Mouse (Mus musculus) embryonic facial prominence, embryonic 11.5 days (tissue): Measurements from ENCODE around the gene BC049715. TPM values are rescaled to one million over a fixed set of nuclear protein-coding genes. Genes with fewer than 3 reads are reported as not detected.

Source experiments
- ATAC-seq: fragments of 200-750 bp; cut with Nextera tagmentation; replicated peaks from 2 replicates; pipeline ENCODE4 v1.8.0; 2017; ENCODE audit warnings: low read depth; ENCODE audit not compliant: insufficient number of reproducible peaks, low FRiP score, low TSS enrichment
- DNase-seq: peaks from one replicate; pipeline ENCODE4 v3.0.0-alpha.2; 2015; ENCODE audit warnings: low spot score
- H3K27ac ChIP-seq: fragments of 300-500 bp; sonication (generic); replicated peaks from 2 replicates; pipeline ENCODE4 v1.5.1; 2014; ENCODE audit warnings: mild to moderate bottlenecking, low read depth, low read length, control low read depth
- H3K27me3 ChIP-seq: fragments of 300-500 bp; sonication (generic); 2 replicates; pipeline ENCODE4 v1.6.1; 2014; ENCODE audit warnings: mild to moderate bottlenecking, low read length, moderate library complexity, mixed read lengths; ENCODE audit not compliant: control insufficient read depth, insufficient read depth
- H3K36me3 ChIP-seq: fragments of 300-500 bp; sonication (generic); replicated peaks from 2 replicates; pipeline ENCODE4 v1.6.1; 2014; ENCODE audit warnings: low read depth, mild to moderate bottlenecking, low read length, moderate library complexity, mixed read lengths; ENCODE audit not compliant: control insufficient read depth, insufficient read depth
- H3K4me1 ChIP-seq: fragments of 300-500 bp; sonication (generic); 2 replicates; pipeline ENCODE4 v1.6.1; 2014; ENCODE audit warnings: low read length, mixed read lengths; ENCODE audit not compliant: control insufficient read depth, insufficient read depth
- H3K4me2 ChIP-seq: fragments of 300-500 bp; sonication (generic); 2 replicates; pipeline ENCODE4 v1.6.1; 2014; ENCODE audit warnings: low read depth, mild to moderate bottlenecking, control low read depth, low read length, moderate library complexity
- H3K4me3 ChIP-seq: fragments of 300-500 bp; sonication (generic); 2 replicates; pipeline ENCODE4 v1.5.1; 2014; ENCODE audit warnings: low read depth, low read length, control low read depth
- H3K9ac ChIP-seq: fragments of 300-500 bp; sonication (generic); replicated peaks from 2 replicates; pipeline ENCODE4 v1.6.1; 2014; ENCODE audit warnings: mild to moderate bottlenecking, control low read depth, low read length
- H3K9me3 ChIP-seq: fragments of 300-500 bp; sonication (generic); replicated peaks from 2 replicates; pipeline ENCODE4 v1.6.1; 2016; ENCODE audit warnings: mild to moderate bottlenecking, low read length, inconsistent platforms, mixed read lengths; ENCODE audit not compliant: control insufficient read depth
- WGBS: fragments of 180-500 bp; shearing (Covaris S2); extraction: QIAGEN DNeasy Blood & Tissue Kit; methylation state at CpG from one replicate; pipeline ENCODE4 v1.1.7; 2014; 5-methylcytosine and 5-hydroxymethylcytosine counted together
- polyA plus RNA-seq: library from polyadenylated mRNA; unstranded; fragments of >200 nt; fragmentation: Nextera tagmentation; extraction: Ambion mirVana; gene quantifications from 2 replicates; pipeline ENCODE4 v1.2.1, GENCODE M21; 2014

The BC049715 gene
- polyA plus RNA-seq, 1 experiment from 2014 or later: 1.1 TPM

DNA sequence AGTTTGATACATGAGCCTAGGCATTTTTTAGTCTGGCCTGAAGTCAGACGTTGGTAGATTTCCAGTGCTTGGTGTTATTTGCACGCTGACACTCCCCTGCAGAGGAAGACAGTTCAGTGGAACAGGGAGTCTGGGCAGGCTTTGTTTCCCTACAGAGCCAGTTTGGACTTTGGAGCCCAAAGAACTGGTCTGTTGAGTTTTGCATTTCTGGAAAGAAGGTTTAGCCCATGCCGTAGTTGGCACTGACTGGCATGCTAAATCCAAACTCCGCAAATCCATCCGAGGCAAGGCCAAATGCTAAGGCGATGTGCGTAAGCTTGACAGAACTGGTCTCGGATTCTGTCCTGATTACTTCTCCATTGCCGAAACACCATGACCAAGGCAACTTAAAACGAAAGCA, 16.2 kb upstream of the BC049715 start:
- ATAC-seq (no peak), DNase-seq (no peak)
- Histone ChIP-seq H3K4me2 (no peak overlapping the region), H3K9ac (no peak overlapping the region), H3K27me3 (no peaks in the 10 kb centered on the region), H3K4me3 (no peak overlapping the region), H3K27ac (no peak overlapping the region), H3K9me3 (no peaks in the 10 kb centered on the region), H3K4me1 (no peaks in the 10 kb centered on the region), H3K36me3 (peaks cover 19% of the 10 kb centered on the region)
- WGBS: 90% methylated on average over 10 of the region's 10 CpGs

DNA sequence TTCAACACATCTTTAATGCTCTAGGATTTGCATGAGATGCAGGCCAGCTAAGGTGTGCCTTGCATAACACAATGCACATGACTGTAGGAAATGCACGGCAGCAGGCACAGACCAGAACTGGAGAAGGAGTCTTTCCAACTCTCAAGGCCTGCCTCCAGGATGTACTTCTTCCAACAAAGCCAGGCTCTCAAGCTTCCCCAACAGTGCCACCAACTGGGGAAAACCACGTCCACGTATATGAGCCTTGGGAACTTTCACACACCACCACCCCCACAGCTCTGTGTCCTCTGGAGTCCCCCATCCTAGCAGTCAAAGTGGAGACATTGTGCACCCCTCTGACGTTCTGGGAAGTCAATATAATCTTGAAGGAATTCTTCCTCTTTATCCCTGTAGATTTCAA, 14.3 kb upstream of the BC049715 start:
- H3K9ac ChIP-seq: no peak overlapping the region
- WGBS: 54% methylated on average over 4 of the region's 4 CpGs
- peak; percentile 21 for DNase-seq
- H3K27ac ChIP-seq: no peak overlapping the region
- H3K4me1 ChIP-seq: no peaks in the 10 kb centered on the region
- peaks cover 26% of the 10 kb centered on the region for H3K36me3 ChIP-seq
- no peak overlapping the region for H3K4me2 ChIP-seq
- no peaks in the 10 kb centered on the region for H3K9me3 ChIP-seq
- ATAC-seq: no peak
- no peaks in the 10 kb centered on the region for H3K27me3 ChIP-seq
- no peak overlapping the region for H3K4me3 ChIP-seq

DNA sequence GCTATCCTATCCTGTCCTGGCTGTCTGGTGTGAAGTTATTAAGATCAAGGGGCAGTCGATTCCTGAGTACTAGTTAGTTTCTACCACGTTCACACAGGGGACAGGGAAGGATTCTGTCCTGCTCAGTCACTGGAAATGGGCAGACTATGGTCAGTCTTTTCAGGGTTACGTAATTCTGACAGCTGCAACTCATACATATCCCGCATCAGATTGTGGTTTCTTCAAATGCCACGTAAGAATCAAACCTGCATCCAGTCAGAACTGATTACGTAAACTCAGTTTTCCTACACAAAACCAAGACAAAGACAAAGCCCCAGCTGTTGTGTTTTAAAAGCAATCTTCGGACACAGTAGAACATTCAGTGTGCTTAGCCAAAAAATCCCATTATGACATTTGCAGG, 12.0 kb upstream of the BC049715 start:
- H3K4me1 ChIP-seq: no peaks in the 10 kb centered on the region
- no peak overlapping the region for H3K4me3 ChIP-seq
- H3K9me3 ChIP-seq: no peaks in the 10 kb centered on the region
- no peak overlapping the region for H3K4me2 ChIP-seq
- no peak for DNase-seq
- no peaks in the 10 kb centered on the region for H3K27me3 ChIP-seq
- peaks cover 30% of the 10 kb centered on the region for H3K36me3 ChIP-seq
- ATAC-seq: no peak
- H3K27ac ChIP-seq: no peak overlapping the region
- WGBS: 95% methylated on average over 7 of the region's 7 CpGs
- H3K9ac ChIP-seq: no peak overlapping the region

DNA sequence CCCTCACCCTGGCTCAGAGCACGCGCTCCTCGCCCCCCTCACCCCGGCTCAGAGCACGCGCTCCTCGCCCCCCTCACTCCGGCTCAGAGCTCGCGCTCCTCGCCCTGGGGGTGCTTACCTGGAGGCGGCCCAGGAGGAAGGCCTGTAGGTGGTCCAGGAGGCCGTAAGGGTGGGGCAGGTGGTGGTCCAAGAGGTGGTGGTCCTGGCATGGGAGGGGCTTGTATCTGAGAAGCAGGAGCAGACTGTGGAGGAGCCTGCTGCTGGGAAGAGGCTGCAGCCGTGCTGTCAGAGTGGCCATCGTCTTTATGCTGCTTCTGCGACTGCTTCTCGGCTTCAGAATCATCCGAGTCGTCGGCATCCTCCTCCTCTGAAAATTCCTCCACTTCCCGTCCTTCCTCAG, 10.6 kb upstream of the BC049715 start:
- Histone ChIP-seq H3K4me1 (no peaks in the 10 kb centered on the region), H3K36me3 (peaks cover 36% of the 10 kb centered on the region), H3K4me3 (no peak overlapping the region), H3K4me2 (no peak overlapping the region), H3K27ac (no peak overlapping the region), H3K9me3 (no peaks in the 10 kb centered on the region), H3K27me3 (no peaks in the 10 kb centered on the region), H3K9ac (no peak overlapping the region)
- DNase-seq (no peak), ATAC-seq (no peak)
- WGBS: 90% methylated on average over 19 of the region's 21 CpGs

DNA sequence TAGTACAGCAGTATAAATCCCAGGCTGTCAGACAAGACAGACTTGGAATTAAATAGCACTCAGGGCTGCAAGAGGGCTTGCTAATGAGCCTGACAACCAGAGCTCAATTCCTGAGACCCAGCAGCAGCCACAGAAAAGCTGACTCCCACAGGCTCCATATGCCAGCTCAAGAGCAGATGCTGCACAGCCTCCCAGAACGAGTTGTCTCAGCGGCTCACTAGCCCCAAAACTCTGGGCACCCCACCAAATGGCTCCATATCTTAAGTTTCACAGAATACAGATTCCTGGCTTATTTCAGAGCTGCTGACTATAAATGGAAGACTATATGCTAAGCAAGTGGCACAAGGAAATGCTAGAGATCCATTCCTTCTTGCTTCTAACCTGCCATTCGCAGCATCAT, 9.9 kb upstream of the BC049715 start:
- no peak for DNase-seq
- no peak overlapping the region for H3K4me2 ChIP-seq

DNA sequence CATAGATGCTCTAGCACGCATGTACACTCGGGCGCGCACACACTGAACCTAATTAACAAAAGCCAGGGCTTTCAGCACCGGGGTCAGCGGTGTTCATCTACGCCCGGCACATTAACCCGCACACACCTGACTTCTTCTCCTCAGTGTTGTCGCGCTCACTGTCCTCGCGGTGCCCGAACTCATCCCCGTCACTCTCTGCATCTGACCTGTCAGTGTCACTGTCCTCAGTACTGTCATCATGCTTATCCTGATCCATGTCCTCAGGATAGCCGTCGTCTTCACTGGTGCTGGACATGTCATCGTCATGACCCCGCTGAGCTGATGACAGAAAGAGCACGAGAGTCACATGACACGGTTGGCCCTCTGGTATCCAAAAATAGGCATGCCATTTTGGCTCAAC, 7.0 kb upstream of the BC049715 start:
- no peak for ATAC-seq

More for the DNA sequence above, 9.9 kb upstream of the BC049715 start:
- 94% methylated on average over 3 of the region's 3 CpGs for WGBS
- H3K4me3 ChIP-seq: no peak overlapping the region
- no peak overlapping the region for H3K27ac ChIP-seq
- H3K4me1 ChIP-seq: no peaks in the 10 kb centered on the region
- H3K27me3 ChIP-seq: no peaks in the 10 kb centered on the region
- no peaks in the 10 kb centered on the region for H3K9me3 ChIP-seq
- peaks cover 34% of the 10 kb centered on the region for H3K36me3 ChIP-seq
- H3K9ac ChIP-seq: no peak overlapping the region
- no peak for ATAC-seq

DNA sequence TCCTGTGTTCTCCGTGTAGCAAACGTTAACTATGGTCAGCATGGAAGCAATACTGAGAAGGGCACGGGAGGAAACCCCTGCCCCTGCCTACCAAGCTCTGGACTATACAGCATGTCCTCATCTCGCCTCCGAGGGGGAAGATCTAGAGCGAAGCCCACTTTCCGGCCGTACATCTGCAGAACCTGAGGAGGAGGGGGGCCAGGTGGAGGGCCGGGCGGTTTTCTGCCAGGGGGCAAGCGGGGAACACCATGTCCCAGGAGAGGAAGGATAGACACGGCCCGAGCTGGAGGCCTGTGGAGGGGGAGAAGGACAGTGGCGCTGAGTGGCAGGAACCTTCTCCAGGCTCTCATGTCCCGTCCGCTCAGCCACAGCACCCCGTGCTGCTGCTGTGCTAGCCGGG, 6.3 kb upstream of the BC049715 start:
- H3K4me3 ChIP-seq: no peak overlapping the region
- 91% methylated on average over 18 of the region's 18 CpGs for WGBS
- no peak overlapping the region for H3K4me2 ChIP-seq
- H3K27ac ChIP-seq: no peak overlapping the region
- H3K27me3 ChIP-seq: no peaks in the 10 kb centered on the region
- H3K36me3 ChIP-seq: peaks cover 19% of the 10 kb centered on the region
- no peak for DNase-seq
- H3K9me3 ChIP-seq: no peaks in the 10 kb centered on the region
- H3K4me1 ChIP-seq: no peaks in the 10 kb centered on the region
- no peak overlapping the region for H3K9ac ChIP-seq
- no peak for ATAC-seq

More for the DNA sequence above, 7.0 kb upstream of the BC049715 start:
- H3K4me3 ChIP-seq: no peak overlapping the region
- no peaks in the 10 kb centered on the region for H3K4me1 ChIP-seq
- WGBS: 97% methylated on average over 21 of the region's 21 CpGs
- no peaks in the 10 kb centered on the region for H3K9me3 ChIP-seq
- DNase-seq: no peak
- no peak overlapping the region for H3K4me2 ChIP-seq
- no peaks in the 10 kb centered on the region for H3K27me3 ChIP-seq
- no peak overlapping the region for H3K9ac ChIP-seq
- no peak overlapping the region for H3K27ac ChIP-seq
- peaks cover 25% of the 10 kb centered on the region for H3K36me3 ChIP-seq

DNA sequence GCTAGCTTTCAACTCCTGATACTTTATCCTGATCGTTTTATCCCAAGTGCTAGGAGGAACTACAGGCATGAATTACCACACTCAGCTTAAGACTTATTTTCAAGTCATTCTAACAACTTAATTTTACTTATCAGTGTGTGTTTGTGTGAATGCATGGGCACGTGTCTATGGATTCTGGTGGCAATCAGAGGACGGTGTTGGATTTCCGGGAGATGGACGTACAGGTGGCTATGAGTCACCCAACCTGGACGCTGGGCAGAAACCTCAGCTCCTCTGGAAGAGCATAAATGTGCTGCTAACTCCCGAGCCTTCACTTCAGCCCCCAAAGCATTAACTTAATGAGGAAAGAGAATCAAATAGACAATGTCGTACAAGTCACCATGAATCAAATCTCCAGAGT, 2.4 kb upstream of the BC049715 start:
- whole genome bisulfite sequencing: 87% methylated on average over 8 of the region's 8 CpGs
- H3K4me3 ChIP-seq: no peak overlapping the region
- no peak overlapping the region for H3K27ac ChIP-seq
- DNase-seq: no peak
- no peak overlapping the region for H3K4me2 ChIP-seq
- H3K27me3 ChIP-seq: no peaks in the 10 kb centered on the region
- no peaks in the 10 kb centered on the region for H3K4me1 ChIP-seq
- ATAC-seq: no peak
- H3K9ac ChIP-seq: no peak overlapping the region
- H3K9me3 ChIP-seq: no peaks in the 10 kb centered on the region
- peaks cover 12% of the 10 kb centered on the region for H3K36me3 ChIP-seq
